Mouse (Mus musculus) adrenal gland, adult 8-10 months (tissue): ENCODE data around the gene Pdzph1. TPM values are rescaled to one million over a fixed set of nuclear protein-coding genes. Genes with fewer than 3 reads are reported as not detected.

Experiments
- DNase-seq: peaks from one replicate; pipeline ENCODE4 v3.0.0; 2022
- total RNA-seq, 4 experiments: library from RNA; stranded (reverse); gene quantifications; 2 replicates each; pipeline ENCODE4 v1.2.4; 2022

Pdzph1 gene
- total RNA-seq, 4 experiments from 2014 or later: 0.16 to 0.68 TPM; not detected in 2

- DNase-seq: no peak
Observed at GRCm38 (mm10) chr17:58922821-58923220, 68.4 kb downstream of the Pdzph1 start.

DNA sequence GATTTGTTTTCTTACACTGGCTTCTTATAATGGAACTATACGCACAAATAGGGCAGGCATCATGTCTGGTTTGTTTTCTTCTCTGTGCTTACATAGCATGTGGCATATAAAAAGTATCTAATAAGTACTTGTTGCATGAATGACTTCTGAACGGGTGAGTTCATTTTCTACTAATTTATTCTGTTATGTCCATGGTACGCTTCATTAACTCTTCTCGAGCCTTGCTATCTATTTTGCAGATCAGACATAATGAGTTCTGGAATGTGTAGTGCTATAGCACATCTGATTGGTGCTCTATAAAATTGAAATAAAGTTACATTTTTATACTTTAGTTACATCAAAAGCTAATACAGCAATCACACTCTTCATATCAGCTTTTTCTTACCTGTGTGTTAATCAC is 71.2 kb downstream of the Pdzph1 start:
- DNase-seq: no peak

- DNase-seq: peak; percentile 11
Observed at GRCm38 (mm10) chr17:58919061-58919460, 72.1 kb downstream of the Pdzph1 start.

DNA sequence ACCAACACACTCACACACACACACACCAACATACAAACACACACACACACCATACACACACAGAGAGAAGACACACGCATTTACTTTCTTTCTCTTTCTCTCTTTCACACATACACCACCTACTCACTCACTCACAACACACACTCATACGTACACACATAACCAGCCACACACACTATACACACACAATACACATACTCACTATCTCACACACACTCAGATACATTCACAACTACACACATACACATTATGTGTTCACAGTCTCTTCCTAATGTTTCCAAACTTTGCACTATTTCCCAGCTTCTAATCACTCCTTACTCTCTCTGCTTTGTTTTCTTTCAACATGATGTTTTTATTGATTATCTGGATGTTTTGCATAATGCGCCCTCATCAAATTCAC is 72.6 kb downstream of the Pdzph1 start:
- DNase-seq: no peak

DNA sequence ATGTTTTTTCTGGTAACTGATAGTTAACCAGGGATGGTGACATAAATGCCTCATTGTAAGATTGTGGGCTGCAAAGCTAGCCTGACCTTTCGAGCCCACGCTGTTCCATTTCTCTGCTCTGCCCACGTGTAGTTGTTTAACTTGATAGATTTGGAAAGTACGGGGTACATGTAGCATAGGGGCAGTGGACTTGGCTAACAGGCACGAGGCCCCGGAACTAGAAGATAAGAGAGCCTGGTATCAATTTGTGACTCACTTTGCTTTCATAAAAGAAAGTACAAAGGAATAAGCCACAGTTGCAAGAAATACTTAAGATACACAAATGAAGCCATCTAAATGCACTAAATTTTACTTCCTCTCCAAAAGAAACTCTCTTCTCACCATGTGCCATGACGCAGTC is 79.6 kb downstream of the Pdzph1 start:
- DNase-seq: no peak

DNA sequence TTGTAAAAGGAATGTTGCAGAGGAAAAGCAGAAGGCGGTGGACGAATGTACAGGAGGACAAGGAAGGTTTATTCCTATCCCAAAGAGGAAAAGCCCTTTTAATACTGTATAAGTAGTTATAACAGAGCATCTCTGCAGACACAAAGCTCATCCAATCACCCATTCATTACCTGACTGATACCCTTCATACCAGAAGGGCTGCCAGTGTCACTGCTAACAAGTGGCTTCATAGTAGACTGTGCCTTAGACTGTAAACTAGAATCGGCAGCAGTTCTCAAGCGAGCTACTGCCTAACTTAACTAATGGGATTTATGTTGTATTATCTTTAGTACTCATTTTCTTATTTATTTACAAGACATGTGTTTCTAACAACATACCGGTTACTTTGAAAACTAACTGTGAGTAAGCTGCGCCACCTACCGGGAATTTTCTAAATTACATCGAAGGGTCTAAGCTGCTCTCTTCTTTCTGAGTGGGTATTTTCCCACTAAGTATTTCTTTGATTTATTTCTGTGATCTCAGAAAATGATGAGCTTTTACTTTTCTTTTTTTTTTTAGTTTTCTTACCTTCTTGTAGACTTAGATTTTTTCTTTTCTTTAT is 82.0 kb downstream of the Pdzph1 start:
- DNase-seq: no peak

GRCm38 (mm10) chr17:58906001-58906400 is 85.2 kb downstream of the Pdzph1 start:
- DNase-seq: no peak

- DNase-seq: no peak
Observed at GRCm38 (mm10) chr17:58891488-58892210, 99.5 kb downstream of the Pdzph1 start.

DNA sequence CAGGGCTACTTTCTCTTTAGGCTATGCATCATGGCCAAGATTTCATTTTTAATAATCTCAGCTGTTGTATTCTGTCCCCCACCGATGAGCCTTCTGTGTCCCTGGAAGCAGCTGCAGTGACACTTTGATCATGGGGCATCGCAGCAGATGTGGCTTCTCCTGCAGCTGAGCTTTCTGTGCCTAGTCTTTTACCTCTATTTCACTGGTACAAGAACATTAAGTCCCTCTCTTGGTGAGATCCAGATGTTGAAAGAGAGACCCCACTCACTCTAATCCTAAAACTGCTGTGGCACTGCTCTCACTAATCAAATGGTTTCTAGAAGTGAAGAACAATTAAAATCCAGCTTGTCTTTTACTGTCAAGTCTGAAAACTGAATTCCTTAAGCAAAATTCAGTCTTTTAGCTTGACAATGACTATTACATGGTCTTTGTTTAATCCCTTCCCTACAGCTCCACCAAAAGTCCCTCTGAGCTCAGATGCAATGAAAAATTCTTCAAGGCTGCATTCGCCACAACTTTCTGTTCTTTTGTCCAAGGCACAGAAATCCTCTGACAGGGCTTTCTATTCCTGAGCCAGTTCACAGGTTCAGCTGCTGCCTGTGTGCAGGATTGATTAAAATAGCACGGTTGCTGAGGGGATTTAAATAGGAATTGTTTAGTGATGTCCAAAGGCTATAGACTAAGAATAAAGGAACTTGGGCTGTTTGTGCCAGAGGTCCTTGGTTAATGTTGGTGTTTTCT is 101.1 kb downstream of the Pdzph1 start:
- no peak for DNase-seq

- no peak for DNase-seq
Observed at GRCm38 (mm10) chr17:58884393-58884792, 106.8 kb downstream of the Pdzph1 start.

DNA sequence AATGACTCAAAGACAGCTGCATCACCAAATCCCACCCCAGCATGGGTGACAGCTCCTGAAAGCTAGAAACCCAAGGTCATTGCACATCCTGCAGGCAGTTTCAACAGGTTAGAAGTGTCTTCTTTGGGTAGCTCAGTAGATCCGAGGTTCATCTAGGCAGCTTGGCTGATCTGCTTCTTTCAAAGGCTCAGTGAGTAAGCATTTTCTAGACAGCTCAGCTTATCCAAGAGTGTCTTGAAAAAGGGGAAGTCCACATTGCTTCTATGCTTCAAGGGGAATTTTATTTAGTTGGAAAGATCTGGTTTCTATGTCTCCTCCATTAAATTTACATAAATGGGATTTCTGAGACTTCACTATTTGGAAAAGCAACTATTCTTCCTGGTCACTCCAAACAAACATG is 117.8 kb downstream of the Pdzph1 start:
- DNase-seq: no peak

DNA sequence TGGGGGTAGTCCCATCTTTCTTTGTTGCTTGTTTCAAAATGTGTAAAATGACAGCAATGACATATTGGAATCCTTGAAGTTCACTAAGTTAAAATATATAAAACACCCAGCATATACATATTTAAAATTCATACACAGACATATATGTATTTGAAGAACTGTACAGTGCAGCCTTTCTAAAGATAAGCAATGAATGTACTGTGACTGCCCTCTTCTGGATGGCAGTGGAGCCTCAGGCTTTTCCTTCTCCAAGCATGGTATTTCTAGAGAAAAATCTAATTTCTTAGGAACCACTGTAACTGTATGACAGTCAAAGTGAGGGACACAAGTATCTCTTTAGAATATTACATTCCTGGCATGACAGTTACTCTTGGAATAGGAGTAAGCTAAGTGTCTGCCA is 120.4 kb downstream of the Pdzph1 start:
- DNase-seq: no peak

Other genes starting within 250 kb of the Pdzph1 start
- gene Nudt12, start 22.0 kb upstream of the Pdzph1 start, total RNA-seq: 10 to 100 TPM; 47.6 to 71.1 (median 65.5) TPM